Mouse (Mus musculus) kidney, adult 2 months (tissue): ENCODE results near the gene Tfip11.

ENCODE experiments used
- CTCF ChIP-seq: fragments of 200-500 bp; conservative IDR thresholded peaks from 2 replicates; pipeline ENCODE4 v1.5.1; 2011; ENCODE audit warnings: low read depth, mild to moderate bottlenecking, control low read depth, low read length, moderate library complexity, mixed read lengths; ENCODE audit not compliant: insufficient read depth, insufficient read length
- POLR2A ChIP-seq: fragments of 200-500 bp; IDR thresholded peaks from one replicate; pipeline ENCODE4 v1.6.1; 2011; ENCODE audit warnings: low read depth, low read length, control low read depth

DNA sequence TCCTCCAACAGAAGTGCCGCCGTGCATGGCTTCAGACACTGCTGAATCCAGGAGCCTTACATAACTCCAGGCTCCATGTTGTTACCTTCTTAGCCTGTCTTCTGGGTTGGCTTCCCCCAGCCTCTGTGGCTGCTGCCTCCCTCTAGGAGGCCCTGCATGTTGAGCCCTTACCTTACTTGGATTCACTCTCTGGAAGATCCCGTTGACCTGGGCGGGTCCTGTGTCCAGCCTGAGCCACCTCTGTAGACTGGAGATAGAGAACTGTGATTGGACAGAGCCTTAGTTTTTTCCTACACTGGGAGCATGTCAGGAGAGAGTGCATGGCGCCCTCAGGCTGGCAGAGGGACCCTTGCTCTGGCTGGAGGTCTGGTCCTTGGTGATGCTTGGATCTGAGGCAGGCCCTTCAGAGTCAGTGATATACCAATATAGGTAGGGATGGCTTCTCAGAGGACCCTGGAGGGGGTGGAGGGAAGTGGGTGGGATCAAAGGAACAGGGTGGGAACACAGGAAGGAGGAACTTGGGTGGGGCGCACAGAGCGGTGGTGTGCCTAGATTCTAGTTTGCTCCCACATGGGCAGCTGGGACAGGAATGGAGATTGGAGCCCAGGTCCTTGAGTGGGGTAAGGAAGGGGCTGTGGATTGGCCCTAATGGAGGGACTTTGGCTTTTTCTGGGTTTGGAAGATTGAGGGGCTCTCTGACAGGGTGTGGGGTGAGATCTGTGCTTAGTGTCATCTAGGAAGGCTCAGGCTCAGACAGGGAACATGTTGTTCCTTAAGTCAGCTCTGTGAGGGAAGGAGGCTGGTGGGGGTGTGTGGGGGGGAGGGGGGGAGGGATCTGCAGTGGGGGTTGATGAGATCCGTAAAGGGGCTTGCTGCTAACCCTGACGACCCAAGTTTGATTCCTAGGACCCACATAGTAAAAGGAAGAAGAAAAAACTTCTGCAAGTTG, 37.7 kb upstream of the Tfip11 start:
- TF ChIP-seq CTCF = no peak
- TF ChIP-seq POLR2A = no peak
